Mouse (Mus musculus): Measurements from ENCODE around the gene Gm10563.

The Gm10563 gene

DNA sequence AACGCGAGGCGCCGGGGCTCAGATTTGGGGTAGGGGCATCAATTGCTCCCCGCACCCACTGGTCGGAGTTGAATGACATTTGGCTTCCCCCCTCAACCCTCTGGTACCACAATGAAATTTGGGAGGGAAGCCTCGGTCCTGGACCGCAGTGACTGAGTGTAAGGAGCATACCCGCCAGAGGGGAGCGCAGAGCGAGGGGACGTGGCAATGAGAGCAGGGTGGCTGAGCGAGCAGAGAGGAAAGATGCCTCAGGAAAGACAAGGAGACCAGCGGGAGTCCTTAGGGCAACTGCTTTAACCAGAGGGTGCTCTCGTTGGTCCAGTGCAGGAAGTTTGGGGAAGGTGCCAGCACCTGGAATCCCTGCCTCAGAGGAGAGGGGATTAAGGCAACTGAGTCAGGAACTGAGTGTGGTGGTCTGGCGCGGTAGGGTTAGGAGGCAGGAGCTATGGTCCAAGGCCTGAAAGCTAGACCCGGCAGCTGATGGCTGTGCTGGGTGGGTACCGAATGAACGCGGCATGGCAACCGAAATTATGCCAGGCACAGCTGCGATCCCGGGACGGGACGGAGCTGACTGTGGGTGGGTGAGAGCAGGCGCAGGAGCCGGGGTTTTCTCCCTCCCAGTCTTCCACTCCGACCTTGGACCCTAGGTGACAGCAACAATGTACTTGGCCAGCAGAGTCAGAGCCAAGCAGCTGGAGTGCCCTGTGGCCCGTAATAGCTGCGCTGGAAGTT lies 8.4 kb upstream of the Gm10563 start:
- DNase-seq (ENCODE audit: extremely low spot score, low read depth, low spot score), result no peak

DNA sequence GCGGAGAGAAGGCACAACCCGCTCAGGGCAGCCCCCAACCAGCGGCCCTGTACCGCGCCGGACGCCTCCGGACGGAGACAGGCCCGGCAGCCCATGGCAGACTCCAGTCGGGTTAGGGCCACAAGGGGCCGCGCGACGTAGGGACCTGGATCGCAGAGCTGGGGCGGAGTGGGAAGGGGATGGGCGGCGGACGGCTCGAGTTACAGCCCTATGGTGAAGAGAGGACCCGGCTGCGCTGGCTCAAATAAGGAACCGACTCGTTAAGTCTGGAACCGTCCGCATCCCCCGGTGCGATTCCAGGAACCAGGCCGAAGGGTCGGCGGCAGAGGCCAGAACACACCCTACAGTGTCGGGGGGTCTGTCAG lies 7.9 kb upstream of the Gm10563 start, which contains the start of gene Mmp23:
Mmp23 (minus strand) TSS at position 299 of the 365 bp plus-strand sequence.
- DNase-seq (ENCODE audit: extremely low spot score, low read depth, low spot score), result no peak

DNA sequence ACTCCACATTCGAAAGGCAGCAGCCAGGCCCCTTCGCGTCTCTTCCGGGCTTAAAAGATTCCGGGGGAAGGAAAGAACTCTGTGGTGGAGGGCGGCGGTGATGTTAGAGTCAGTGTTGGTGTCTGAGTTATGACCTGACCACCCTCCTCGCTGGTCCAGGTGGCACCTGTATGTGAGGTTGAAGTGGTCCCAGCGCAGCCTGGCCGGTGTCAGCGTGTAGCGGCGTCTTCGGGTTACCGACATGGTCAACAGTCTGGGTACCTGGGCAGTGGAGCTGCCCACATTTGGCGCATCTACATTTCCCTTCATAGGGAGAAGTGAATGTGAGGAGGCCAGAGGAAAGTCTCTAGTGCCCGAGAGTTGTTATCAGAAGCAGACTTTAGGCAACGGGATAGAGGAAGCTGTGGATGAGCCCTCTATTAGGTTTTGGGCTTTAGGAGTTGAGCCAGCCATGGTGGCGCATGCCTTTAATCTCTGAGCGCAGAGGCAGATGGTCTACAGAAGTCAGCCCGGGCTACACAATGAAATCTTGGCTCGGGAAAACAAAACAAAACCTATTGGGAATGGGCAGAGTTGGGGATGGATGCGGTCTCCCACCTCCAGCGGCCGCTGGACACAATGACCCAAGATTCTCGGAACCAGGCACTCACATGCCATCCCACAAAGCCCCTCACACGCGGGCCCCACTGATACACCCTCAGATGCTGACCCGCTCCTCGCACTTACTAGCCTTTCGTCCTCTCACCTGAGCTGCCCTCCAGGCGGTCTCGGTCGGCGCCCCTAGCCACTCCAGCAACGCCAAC lies 7.3 kb upstream of the Gm10563 start:
- no peak for DNase-seq (ENCODE audit: extremely low spot score, low read depth, low spot score)

DNA sequence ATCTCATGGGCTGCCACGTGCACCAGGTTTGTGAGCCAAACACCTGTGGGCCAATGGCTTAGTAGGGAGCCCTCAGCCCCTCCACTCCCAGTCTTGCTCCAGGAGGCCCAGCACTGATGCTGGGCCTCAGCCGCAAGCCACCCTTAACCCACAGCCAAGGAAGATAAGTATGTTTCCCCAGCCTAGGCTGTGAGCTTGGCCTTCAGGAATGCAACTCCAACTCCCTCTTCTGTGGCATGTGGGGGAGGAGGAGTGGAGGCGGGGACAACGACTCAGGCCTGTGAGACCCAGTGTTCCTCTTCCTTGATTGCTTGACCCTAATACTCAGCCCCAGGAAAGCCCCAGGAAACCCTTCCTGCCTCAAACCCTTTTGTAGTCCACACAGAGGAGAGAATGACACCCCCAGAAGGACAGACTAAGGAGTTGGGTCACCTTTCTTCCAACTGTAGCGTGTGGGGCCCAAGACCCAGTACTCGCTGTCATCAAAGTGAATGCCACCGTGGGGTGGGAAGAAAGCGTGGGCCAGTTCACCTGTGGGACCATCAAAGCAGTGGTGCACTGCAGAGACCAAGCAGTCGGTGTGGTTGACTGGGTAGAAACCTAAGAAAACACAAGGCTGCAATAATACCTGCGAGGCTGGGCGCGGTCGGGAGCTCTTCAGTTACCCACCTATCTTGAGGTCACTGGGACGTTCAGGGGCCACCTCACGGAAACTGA lies 6.5 kb upstream of the Gm10563 start:
- no peak for DNase-seq (ENCODE audit: extremely low spot score, low read depth, low spot score)

DNA sequence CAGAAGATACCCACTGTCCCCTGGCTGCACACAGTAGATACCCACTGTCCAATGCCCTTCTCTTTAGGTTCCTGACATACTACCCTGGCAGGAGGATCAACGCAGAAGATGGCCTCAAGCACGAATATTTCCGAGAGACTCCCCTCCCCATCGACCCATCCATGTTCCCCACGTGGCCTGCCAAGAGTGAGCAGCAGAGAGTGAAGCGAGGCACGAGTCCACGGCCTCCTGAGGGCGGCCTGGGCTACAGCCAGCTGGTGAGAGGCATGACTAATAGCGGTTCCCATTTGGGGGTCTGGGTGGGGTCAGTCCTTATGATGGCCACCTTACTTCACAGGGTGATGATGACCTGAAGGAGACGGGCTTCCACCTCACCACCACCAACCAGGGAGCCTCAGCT lies 4.1 kb upstream of the Gm10563 start:
- no peak for DNase-seq (ENCODE audit: extremely low spot score, low read depth, low spot score)

DNA sequence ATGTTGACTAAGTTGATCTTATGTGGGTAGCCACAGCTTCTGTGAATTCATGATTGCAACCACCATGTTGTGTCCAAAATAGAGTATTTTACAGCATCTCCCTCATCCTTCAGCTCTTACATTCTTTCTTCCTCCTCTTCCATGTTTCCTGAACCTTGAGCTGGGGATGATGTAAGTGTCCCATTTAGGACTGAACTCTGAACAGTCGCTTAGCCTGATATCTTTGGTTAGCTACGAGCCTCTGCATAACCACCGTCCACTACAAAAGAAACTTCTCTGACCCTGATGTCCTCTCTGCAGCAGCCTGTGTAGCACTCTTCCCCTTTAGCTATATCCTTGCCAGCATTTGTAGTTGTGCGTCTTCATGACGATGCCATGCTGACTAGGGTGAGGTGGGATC lies 513 bp upstream of the Gm10563 start:
- DNase-seq (ENCODE audit: extremely low spot score, low read depth, low spot score), result no peak

DNA sequence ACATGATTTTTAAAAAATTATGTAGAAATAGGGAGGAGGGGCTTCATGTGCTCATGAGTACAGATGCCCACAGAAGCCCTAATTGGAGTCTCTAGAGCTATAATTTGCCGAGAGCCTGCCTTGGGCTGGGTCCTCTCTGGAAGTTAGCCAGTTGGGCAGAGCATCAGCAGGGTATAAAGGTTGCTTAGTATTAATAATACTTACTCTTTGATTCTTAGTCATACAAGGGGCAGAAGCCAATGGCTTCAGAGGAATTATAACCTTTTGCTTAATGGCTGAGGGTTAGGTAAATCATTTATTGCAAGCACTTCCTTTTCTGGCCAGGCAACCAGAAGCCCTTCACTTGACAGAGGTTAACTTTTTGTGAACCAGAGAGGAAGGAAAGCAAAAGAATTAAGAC lies 1.7 kb downstream of the Gm10563 start:
- DNase-seq (ENCODE audit: extremely low spot score, low read depth, low spot score), result no peak

DNA sequence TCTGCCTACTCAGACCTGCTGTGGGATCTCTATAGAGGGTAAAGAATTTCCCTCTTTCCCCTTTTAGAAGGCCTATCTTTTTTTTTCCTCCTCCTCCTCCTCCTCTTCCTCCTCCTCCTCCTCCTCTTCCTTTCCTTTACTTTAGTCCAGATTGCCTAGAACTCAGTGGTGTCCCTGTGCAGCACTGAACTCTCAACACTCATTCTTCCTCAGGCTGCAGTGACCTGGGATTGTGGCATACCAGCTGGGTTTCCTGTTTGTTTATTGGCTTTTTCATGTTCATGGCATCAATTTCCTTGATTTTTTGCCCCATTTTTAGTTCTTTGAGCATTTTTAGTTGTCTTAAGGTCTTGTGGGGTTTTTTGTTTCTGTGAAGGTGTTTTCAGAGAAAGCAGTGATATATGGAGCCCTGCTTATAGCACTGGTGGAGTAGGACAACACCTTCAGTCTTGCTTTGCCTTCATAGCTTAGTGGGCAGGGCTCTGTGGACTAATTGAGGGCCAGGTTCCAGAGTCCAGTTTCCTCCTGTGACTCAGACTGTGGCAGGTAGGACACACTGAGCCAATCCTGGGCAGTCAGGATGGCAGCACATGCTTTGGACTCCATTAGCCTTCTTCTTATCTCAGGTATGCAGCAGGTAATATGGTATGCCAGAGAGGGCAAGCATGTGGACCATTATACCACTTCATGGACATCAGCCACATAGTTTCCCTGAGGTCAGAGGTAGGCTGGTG lies 9.3 kb downstream of the Gm10563 start:
- DNase-seq (ENCODE audit: extremely low spot score, low read depth, low spot score), result no peak

DNA sequence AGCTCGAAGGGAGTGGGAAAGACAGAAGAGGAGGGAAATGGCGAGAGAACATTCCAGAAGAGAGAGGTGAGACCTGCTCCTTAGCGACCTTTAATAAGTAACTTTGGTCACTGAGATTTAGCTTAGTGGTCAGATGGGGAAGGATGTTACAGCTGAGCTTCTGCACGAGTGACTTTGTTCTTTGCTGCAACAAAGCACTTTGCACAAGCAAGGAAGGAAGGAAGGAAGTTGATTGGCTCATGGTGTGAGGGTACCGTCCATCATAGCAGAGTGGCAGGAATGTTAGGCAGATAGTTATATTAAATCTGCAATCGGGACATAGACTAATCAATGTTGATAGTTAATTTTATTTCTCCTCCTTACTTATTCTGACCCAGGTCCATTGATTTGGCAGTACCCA lies 14.9 kb downstream of the Gm10563 start:
- no peak for DNase-seq (ENCODE audit: extremely low spot score, low read depth, low spot score)

DNA sequence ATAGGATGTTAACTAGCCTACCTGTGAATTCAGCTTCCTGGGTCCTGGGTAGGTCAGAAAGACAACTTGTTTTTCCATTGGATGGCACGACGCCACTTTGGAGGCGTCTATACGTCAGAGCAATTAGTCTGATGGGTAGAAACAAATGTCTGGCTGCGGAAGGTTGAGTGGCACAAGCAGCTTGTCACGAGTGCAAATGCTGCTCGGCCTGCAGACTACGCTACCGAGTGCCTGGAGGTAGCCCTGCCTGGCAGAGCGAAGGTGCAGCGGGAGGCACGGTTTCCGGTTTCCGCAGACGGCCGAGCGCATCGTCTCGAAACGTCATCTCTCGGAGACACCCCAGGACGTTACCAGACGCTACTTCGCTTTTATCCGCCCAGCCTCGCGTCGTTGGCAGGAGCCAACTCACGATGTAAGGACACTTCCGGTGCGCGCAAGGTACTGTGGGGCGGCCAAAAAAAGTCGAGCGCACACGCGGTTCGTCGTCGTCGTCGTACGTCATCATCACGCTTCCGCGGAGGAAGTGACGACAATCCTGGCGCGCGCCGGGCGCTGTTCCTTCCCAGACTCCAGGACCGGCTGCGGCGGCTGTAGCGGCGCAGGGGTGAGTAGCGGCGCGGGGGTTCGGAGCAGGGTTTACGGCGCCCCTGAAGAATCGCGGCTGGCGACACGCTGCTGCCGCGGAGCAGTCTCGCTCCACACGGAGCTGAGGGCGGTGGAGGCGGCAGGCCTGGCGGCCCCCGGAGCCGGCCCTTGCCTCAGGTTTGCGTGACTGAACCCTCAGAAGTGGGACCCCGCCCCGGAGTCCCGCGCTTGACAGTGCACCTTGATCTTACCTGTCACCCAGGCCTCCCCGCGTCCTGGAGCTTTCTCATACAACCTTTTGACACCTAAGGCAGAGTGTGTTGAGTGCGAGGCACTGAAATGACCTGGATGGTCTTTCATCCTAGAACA lies 20.6 kb downstream of the Gm10563 start, which contains the start of gene Cdk11b:
Cdk11b (plus strand) TSS at position 517 of the 954 bp plus-strand sequence.
- peak; percentile 93 for DNase-seq (ENCODE audit: extremely low spot score, low read depth, low spot score)

DNA sequence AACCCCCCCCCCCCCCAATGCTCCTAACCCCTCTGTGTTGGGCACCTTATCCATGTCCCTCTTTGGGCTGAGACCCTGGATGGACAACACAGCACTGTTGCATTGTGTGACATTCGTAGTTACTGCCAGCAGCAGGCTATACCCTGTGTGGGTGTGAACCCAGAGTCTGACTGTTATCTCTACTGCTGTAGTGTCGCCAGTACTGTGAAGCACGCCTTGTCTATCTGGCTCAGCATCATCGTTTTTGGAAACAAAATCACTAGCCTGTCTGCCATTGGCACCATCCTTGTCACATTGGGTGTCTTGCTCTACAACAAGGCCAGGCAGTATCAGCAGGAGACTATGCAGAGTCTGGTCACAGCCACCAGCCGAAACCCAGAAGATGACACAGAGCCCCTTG lies 26.9 kb downstream of the Gm10563 start:
- DNase-seq (ENCODE audit: extremely low spot score, low read depth, low spot score), result no peak

DNA sequence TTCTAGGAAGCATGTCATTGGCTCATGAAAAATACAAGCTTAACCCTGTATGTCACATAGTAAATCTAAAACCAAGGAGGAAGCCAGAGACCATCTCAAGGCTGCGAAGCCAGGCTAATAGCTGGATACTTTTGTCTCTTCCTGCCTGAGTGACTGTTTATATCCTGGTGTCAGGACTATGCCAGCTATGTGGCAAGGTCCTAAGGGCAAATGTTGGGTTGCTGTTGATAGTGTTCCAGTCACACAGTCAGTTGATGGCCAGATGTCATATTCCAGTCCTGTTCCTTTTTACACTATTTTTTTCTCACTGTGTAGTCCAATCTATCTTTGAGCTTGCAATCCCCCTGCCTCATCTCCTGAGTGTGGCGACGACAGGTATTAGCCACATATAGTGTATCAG lies 31.9 kb downstream of the Gm10563 start:
- no peak for DNase-seq (ENCODE audit: extremely low spot score, low read depth, low spot score)

DNA sequence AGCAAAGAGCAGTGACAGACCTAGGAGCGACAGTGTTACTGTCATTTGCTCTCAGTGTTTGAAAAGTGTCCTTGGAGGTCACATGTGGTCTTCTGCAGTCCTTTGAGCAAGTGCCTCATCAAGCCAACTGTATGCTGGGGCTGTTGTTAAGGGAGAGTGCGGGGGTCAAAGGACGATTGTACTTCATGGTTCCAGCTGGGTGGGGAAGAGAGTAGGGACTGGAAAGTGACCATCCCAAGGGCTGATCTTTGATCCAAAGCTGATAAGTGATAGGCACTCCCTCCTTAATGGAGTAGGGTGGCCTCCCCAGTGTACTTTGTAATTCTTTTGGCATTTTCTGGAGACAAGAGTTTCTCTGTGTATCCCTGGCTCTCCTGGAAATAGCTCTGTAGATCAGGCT lies 33.3 kb downstream of the Gm10563 start:
- no peak for DNase-seq (ENCODE audit: extremely low spot score, low read depth, low spot score)

DNA sequence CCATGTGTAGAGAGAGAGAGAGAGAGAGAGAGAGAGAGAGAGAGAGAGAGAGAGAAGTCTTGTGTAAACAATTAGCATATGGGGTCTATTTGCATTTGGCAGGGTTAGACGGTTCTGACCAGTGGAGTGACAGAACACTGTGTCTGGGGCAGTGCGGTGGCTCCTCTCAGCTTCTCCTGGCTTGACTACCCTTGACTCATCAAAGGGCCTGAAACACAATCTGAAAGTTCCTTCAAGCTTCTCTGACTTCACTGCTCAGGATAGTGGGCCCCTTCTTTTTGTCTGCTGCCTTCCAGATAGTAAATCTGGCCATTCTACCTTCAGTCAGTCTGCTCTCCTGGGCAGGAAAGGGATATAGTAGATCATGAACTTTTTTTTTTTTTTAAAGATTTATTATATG lies 38.4 kb downstream of the Gm10563 start:
- DNase-seq (ENCODE audit: extremely low spot score, low read depth, low spot score), result no peak

DNA sequence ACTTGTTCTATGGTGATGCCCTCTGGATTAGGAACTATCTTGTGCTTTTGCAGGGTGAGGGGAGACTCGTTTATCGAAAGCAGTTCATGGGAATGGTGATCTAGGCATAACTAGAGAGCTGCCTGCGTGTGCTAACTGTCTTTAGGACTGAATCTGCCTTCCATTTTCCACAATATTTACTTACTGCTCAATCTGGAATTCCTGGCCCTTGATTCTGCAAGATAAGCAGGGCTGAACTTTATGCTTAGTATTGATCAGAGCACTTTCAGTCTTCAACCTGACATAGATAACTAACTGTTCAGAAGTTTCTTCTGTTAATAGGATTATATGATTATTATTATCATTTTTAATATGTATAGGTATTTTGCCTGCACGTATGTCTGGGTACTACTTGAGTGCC lies 40.1 kb downstream of the Gm10563 start:
- no peak for DNase-seq (ENCODE audit: extremely low spot score, low read depth, low spot score)

DNA sequence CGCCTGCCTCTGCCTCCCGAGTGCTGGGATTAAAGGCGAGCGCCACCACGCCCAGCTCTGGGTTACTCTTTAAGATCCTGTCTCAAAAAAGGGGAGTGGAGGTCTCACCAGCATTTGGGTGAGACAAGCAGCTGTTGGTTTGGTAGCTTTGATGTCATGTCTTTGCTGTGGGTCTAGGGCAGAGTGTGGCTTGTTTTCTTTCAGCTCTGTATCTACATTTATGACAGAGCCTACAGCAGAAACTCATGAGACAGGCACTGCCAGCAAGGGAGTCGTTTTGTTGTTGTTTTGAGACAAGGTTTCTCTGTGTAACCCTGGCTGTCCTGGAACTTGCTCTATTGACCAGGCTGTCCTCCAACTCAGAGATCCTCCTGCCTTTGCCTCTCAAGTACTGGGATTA lies 41.4 kb downstream of the Gm10563 start:
- DNase-seq (ENCODE audit: extremely low spot score, low read depth, low spot score), result no peak

DNA sequence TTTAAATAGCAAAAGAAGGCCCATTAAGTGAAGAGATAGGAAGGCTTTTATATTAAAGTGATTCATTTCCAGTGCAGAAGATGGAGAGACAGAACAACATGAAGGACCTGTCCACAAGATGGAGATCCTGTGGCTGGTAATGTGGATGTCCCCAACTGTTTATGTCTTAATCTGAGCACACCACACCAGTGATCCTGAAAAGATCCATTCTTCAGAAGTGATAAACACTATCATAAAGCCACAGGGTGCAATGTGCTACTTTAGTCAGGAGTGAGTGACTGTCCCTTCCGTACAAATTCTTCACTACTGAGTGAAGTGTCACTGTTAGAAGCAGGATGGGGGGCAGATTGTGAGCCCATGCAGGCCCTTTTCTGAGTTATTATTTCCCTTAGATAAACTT lies 42.5 kb downstream of the Gm10563 start:
- DNase-seq (ENCODE audit: extremely low spot score, low read depth, low spot score), result no peak

DNA sequence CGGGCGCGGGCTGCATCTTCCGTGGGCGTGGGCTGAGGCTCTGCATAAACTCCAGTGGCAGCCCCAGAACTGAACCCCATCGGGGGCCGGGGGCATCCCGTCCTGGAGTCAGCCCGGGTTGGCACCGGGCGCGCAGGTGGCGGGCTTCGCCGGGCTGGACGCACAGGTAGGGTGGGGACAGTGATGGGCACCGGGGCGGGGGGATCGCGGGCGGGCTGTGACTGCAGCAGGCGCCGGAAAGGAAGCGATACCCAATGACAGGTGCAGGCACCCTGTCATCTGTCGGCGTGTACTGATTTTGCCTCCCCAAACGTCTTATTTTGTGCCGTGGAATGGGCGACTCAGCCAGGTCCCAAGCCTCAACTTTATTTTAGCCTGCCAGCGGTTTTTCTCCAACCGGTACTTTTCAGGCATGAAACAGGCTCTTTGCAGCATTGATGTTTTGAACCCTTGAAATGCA lies 43.2 kb downstream of the Gm10563 start:
- DNase-seq (ENCODE audit: extremely low spot score, low read depth, low spot score), result no peak

DNA sequence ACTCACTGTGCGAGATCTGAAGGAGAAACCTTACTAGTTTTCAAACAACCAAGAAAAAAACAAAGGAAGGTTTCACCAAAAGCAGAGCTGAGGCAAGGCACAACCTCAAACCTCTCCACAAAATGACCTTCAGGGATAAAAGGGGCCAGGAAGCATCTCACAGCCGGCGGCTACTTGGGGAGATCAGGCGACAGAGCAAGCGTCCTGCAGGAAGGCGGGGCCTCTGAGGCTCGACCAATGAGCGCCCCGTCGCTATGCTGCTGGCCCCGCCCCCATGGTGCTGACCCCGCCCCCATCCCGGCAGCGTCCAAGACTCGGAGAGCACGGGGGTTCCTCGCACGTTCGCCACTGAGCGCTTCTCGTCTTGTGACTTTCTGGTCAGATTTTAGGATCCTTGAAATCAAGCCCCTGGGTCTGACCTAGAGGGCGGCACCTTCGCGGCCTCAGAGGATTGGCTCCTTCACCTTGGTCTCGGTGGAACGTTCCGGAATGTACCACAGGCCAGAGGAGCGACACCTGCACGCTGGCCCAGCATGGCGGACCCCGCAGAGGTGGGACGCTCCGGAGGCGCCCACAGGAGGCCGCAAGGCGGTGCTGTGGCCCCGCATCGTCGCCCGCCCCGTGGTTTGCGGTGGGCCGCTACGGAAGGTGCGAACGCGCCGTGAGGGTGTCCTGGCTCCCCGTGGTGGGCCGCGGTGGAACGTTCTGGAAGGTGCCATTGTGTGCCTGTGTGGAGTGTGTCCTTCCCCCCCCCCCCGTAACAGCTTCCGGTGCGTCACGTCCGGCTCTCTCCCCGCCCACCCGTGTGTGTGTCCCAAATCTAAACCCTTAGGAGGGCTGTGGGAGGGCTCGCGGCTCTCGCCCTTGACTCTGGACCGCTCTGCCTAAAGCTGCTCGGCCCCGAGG lies 43.9 kb downstream of the Gm10563 start, which contains the start of gene Slc35e2:
Slc35e2 (plus strand) TSS at position 326 of the 906 bp plus-strand sequence.
- DNase-seq (ENCODE audit: extremely low spot score, low read depth, low spot score), result peak; percentile 70

Data from hindlimb bud, embryonic 11.5 days (tissue).